Mouse (Mus musculus) embryonic facial prominence, embryonic 15.5 days (tissue): Measurements from ENCODE around the gene Rasgef1b. TPM values are rescaled to one million over a fixed set of nuclear protein-coding genes. Genes with fewer than 3 reads are reported as not detected.

Experiments used
- ATAC-seq: fragments of 200-750 bp; cut with Nextera tagmentation; 2 replicates; pipeline ENCODE4 v1.8.0; 2017; ENCODE audit warnings: low read depth, moderate TSS enrichment; ENCODE audit not compliant: insufficient number of reproducible peaks, low FRiP score, low TSS enrichment
- H3K27ac ChIP-seq: fragments of 300-500 bp; sonication (generic); replicated peaks from 2 replicates; pipeline ENCODE4 v1.5.1; 2015; ENCODE audit warnings: mild to moderate bottlenecking, inconsistent platforms
- H3K27me3 ChIP-seq: fragments of 300-500 bp; sonication (generic); 2 replicates; pipeline ENCODE4 v1.6.1; 2015; ENCODE audit warnings: inconsistent platforms
- H3K36me3 ChIP-seq: fragments of 300-500 bp; sonication (generic); 2 replicates; pipeline ENCODE4 v1.6.1; 2015; ENCODE audit warnings: mild to moderate bottlenecking, inconsistent platforms
- H3K4me1 ChIP-seq: fragments of 300-500 bp; sonication (generic); 2 replicates; pipeline ENCODE4 v1.6.1; 2015; ENCODE audit warnings: inconsistent platforms
- H3K4me2 ChIP-seq: fragments of 300-500 bp; sonication (generic); replicated peaks from 2 replicates; pipeline ENCODE4 v1.6.1; 2015; ENCODE audit warnings: mild to moderate bottlenecking, inconsistent platforms
- H3K4me3 ChIP-seq: fragments of 300-500 bp; sonication (generic); replicated peaks from 2 replicates; pipeline ENCODE4 v1.5.1; 2015; ENCODE audit warnings: mild to moderate bottlenecking, inconsistent platforms
- H3K9ac ChIP-seq: fragments of 300-500 bp; sonication (generic); 2 replicates; pipeline ENCODE4 v1.6.1; 2015; ENCODE audit warnings: inconsistent platforms
- H3K9me3 ChIP-seq: fragments of 300-500 bp; sonication (generic); replicated peaks from 2 replicates; pipeline ENCODE4 v1.6.1; 2016; ENCODE audit warnings: inconsistent platforms
- WGBS: fragments of 180-500 bp; shearing (Covaris S2); methylation state at CpG from one replicate; pipeline ENCODE4 v1.1.7; 2015; 5-methylcytosine and 5-hydroxymethylcytosine counted together
- polyA plus RNA-seq: library from polyadenylated mRNA; unstranded; fragments of >200 nt; fragmentation: Nextera tagmentation; extraction: Ambion mirVana; gene quantifications from 2 replicates; pipeline ENCODE4 v1.2.1, GENCODE M21; 2015

The Rasgef1b gene
- polyA plus RNA-seq, 1 experiment from 2014 or later: 11.5 TPM

DNA sequence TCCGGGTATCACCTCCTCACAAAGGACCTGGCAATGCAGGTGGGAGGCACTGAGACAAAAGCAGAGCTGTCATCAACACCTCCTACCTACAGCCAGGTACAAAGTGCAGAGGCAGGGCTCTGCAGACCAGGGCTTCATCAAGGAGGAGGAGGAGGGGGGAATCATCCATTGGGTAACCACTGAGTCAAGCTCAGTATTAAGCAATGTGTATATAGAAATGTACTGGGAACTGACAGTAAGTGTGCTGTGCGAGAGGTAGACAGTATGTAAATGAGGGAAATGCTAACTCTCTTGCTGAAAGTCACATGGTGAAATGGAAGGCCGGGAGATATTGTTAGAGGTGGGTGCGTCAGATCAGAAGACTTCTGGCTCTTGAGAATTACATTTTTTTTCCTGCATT lies 294.6 kb downstream of the Rasgef1b start:
- Histone ChIP-seq H3K27ac (no peak overlapping the region), H3K9me3 (no peaks in the 10 kb centered on the region), H3K4me3 (no peak overlapping the region), H3K36me3 (no peaks in the 10 kb centered on the region), H3K27me3 (no peaks in the 10 kb centered on the region), H3K4me2 (no peak overlapping the region), H3K9ac (no peak overlapping the region), H3K4me1 (peaks cover 5% of the 10 kb centered on the region; the same call in 1 of the 2 replicates)
- no peak for ATAC-seq
- 74% methylated on average over 4 of the region's 4 CpGs for WGBS

- H3K27ac ChIP-seq: no peak overlapping the region
- ATAC-seq: no peak
- H3K36me3 ChIP-seq: no peaks in the 10 kb centered on the region
- no peaks in the 10 kb centered on the region for H3K4me1 ChIP-seq
- H3K27me3 ChIP-seq: no peaks in the 10 kb centered on the region
- no peaks in the 10 kb centered on the region for H3K9me3 ChIP-seq
- no peak overlapping the region for H3K9ac ChIP-seq
- H3K4me2 ChIP-seq: no peak overlapping the region
- 89% methylated on average over 8 of the region's 8 CpGs for WGBS
- H3K4me3 ChIP-seq: no peak overlapping the region
These were observed 296.4 kb downstream of the Rasgef1b start for GRCm38 (mm10) chr5:99432471-99432870.

DNA sequence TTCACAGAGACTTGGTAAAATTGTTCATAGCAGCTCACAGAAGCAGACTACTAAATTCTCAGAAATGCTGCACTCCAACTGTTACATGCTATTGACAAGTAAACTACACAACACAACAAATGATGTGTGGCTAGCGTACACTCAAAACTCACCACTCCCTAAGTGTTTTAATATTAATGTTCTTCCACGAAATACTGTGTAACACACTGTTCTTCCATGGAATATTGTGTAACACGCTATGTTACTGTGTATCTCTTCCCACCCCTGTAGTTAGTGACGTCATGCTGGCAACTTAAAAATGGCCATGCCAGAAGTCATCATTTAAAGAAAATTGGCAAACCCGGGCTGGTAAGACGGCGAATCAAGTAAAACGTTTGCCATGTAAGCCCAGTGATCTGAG lies 299.6 kb downstream of the Rasgef1b start:
- Histone ChIP-seq H3K27ac (no peak overlapping the region), H3K36me3 (no peaks in the 10 kb centered on the region), H3K9ac (no peak overlapping the region), H3K4me3 (no peak overlapping the region), H3K9me3 (no peaks in the 10 kb centered on the region), H3K4me2 (no peak overlapping the region), H3K27me3 (no peaks in the 10 kb centered on the region), H3K4me1 (no peaks in the 10 kb centered on the region)
- 89% methylated on average over 8 of the region's 8 CpGs for WGBS
- ATAC-seq: no peak

- no peak overlapping the region for H3K4me3 ChIP-seq
- H3K4me2 ChIP-seq: no peak overlapping the region
- no peak overlapping the region for H3K9ac ChIP-seq
- no peaks in the 10 kb centered on the region for H3K27me3 ChIP-seq
- H3K36me3 ChIP-seq: no peaks in the 10 kb centered on the region
- WGBS: 58% methylated on average over 5 of the region's 5 CpGs
- H3K27ac ChIP-seq: no peak overlapping the region
- H3K9me3 ChIP-seq: no peaks in the 10 kb centered on the region
- ATAC-seq: no peak
- no peaks in the 10 kb centered on the region for H3K4me1 ChIP-seq
These were observed 300.2 kb downstream of the Rasgef1b start for GRCm38 (mm10) chr5:99428648-99429047.

- Histone ChIP-seq H3K4me1 (0 out of 2 replicates have a peak, but pooled peaks cover 2% of the 10 kb centered on the region), H3K27me3 (no peaks in the 10 kb centered on the region), H3K9me3 (no peaks in the 10 kb centered on the region), H3K4me3 (no peak overlapping the region), H3K9ac (no peak overlapping the region), H3K27ac (no peak overlapping the region), H3K4me2 (no peak overlapping the region), H3K36me3 (no peaks in the 10 kb centered on the region)
- ATAC-seq: no peak
- 81% methylated on average over 5 of the region's 5 CpGs for WGBS
These were observed 305.6 kb downstream of the Rasgef1b start for GRCm38 (mm10) chr5:99423271-99423670.

DNA sequence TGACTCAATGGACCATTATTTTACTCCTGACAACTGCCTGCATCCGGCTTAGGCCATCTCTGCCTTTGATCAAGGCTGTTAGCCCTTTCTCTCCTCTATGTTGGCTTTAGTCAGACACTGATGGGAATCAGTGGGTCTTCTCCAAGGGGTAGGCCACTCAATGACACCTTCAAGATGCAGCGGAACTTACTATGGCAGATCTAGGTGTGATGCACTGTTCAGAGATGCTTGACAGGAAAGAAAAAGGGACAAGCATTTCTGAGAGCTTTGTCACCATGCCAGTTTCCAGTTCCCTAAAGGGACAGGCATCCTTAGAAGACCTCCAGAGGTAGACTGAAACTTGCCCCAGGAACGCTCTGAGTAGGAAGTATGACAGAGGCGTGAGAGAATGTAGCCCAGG lies 306.0 kb downstream of the Rasgef1b start:
- no peaks in the 10 kb centered on the region for H3K27me3 ChIP-seq
- 81% methylated on average over 4 of the region's 4 CpGs for WGBS
- H3K4me3 ChIP-seq: no peak overlapping the region
- H3K27ac ChIP-seq: no peak overlapping the region
- no peak for ATAC-seq
- H3K36me3 ChIP-seq: no peaks in the 10 kb centered on the region
- no peaks in the 10 kb centered on the region for H3K9me3 ChIP-seq
- 0 out of 2 replicates have a peak, but pooled peaks cover 2% of the 10 kb centered on the region for H3K4me1 ChIP-seq
- H3K4me2 ChIP-seq: no peak overlapping the region
- no peak overlapping the region for H3K9ac ChIP-seq

GRCm38 (mm10) chr5:99422092-99422491 lies 306.8 kb downstream of the Rasgef1b start:
- Histone ChIP-seq H3K4me1 (0 out of 2 replicates have a peak, but pooled peaks cover 2% of the 10 kb centered on the region), H3K9ac (no peak overlapping the region)

GRCm38 (mm10) chr5:99419872-99420271 lies 309.0 kb downstream of the Rasgef1b start:
- Histone ChIP-seq H3K36me3 (no peaks in the 10 kb centered on the region), H3K4me3 (no peak overlapping the region), H3K4me1 (0 out of 2 replicates have a peak, but pooled peaks cover 2% of the 10 kb centered on the region), H3K27ac (no peak overlapping the region), H3K27me3 (no peaks in the 10 kb centered on the region), H3K9ac (no peak overlapping the region), H3K9me3 (no peaks in the 10 kb centered on the region), H3K4me2 (no peak overlapping the region)
- 69% methylated on average over 2 of the region's 2 CpGs for WGBS
- ATAC-seq: no peak

More at GRCm38 (mm10) chr5:99422092-99422491, 306.8 kb downstream of the Rasgef1b start:
- no peak overlapping the region for H3K4me3 ChIP-seq
- H3K36me3 ChIP-seq: no peaks in the 10 kb centered on the region
- ATAC-seq: no peak
- H3K4me2 ChIP-seq: no peak overlapping the region
- no peaks in the 10 kb centered on the region for H3K9me3 ChIP-seq
- 82% methylated on average over 6 of the region's 6 CpGs for WGBS
- no peaks in the 10 kb centered on the region for H3K27me3 ChIP-seq
- no peak overlapping the region for H3K27ac ChIP-seq

- Histone ChIP-seq H3K4me3 (no peak overlapping the region), H3K9me3 (no peaks in the 10 kb centered on the region), H3K4me2 (no peak overlapping the region), H3K9ac (no peak overlapping the region), H3K27me3 (no peaks in the 10 kb centered on the region), H3K4me1 (0 out of 2 replicates have a peak, but pooled peaks cover 2% of the 10 kb centered on the region), H3K27ac (no peak overlapping the region), H3K36me3 (no peaks in the 10 kb centered on the region)
- no peak for ATAC-seq
- WGBS: 80% methylated on average over 21 of the region's 21 CpGs
These were observed 312.0 kb downstream of the Rasgef1b start for GRCm38 (mm10) chr5:99416902-99417301.

- Histone ChIP-seq H3K9me3 (no peaks in the 10 kb centered on the region), H3K4me2 (no peak overlapping the region), H3K27ac (no peak overlapping the region), H3K27me3 (no peaks in the 10 kb centered on the region), H3K9ac (no peak overlapping the region), H3K4me1 (0 out of 2 replicates have a peak, but pooled peaks cover 2% of the 10 kb centered on the region), H3K36me3 (no peaks in the 10 kb centered on the region), H3K4me3 (no peak overlapping the region)
- no peak for ATAC-seq
- 80% methylated on average over 12 of the region's 12 CpGs for WGBS
These were observed 313.2 kb downstream of the Rasgef1b start for GRCm38 (mm10) chr5:99415676-99416075.

DNA sequence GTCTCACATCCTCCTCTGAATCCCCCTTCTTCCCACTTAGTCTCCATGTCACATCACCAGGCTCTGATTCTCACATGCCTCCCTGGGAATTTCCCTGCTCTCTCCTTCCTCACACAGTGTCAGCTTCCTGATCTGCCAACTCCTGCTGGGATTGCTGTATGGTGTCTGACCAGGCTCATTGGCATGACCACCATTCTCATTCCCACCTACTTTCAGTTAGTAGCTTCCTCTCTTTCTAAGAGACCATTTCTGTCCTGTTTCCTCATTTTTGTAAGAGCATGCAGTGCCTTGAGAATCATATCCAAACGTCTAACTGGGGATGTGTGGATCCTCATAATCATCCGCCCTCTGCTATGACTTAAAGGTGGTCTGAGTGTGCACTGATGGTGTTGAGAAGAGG lies 313.8 kb downstream of the Rasgef1b start:
- H3K4me3 ChIP-seq: no peak overlapping the region
- no peaks in the 10 kb centered on the region for H3K9me3 ChIP-seq
- H3K27ac ChIP-seq: no peak overlapping the region
- H3K36me3 ChIP-seq: no peaks in the 10 kb centered on the region
- H3K9ac ChIP-seq: no peak overlapping the region
- H3K27me3 ChIP-seq: no peaks in the 10 kb centered on the region
- H3K4me2 ChIP-seq: no peak overlapping the region
- H3K4me1 ChIP-seq: 0 out of 2 replicates have a peak, but pooled peaks cover 2% of the 10 kb centered on the region
- 84% methylated on average over 2 of the region's 2 CpGs for WGBS
- no peak for ATAC-seq

GRCm38 (mm10) chr5:99414293-99414692 lies 314.6 kb downstream of the Rasgef1b start:
- Histone ChIP-seq H3K27ac (no peak overlapping the region), H3K9me3 (no peaks in the 10 kb centered on the region), H3K4me2 (no peak overlapping the region), H3K36me3 (no peaks in the 10 kb centered on the region), H3K9ac (no peak overlapping the region), H3K4me3 (no peak overlapping the region), H3K27me3 (no peaks in the 10 kb centered on the region), H3K4me1 (0 out of 2 replicates have a peak, but pooled peaks cover 2% of the 10 kb centered on the region)
- WGBS: 89% methylated on average over 6 of the region's 6 CpGs
- ATAC-seq: no peak
